Comparison of ENCODE assay signal across 13 mouse cellular contexts in genomic region chr11:85642591-85642990, GRCm38 (mm10).
A peak's percentile ranks its signal among the peaks of the same experiment; 100 is the strongest.
DNase-seq lines count a peak whose midpoint lies in the region; ATAC-seq lines count a peak whose summit lies in the region.
"Had no signal": no experiment of that assay in that cellular context is flagged by ENCODE, and none has a peak within 500 bp of the region (broad histone marks: within the 10 kb centered on the region; RNA-seq: fewer than 3 reads in every experiment).

No protein-coding gene starts in this region.

- peak overlapping the region; percentile 63 for H3K27ac ChIP-seq in kidney, embryonic 15.5 days
- H3K27ac ChIP-seq in midbrain, embryonic 10.5 days (replicated peaks), result peak overlapping the region; percentile 24; the same call in 1 of the 2 replicates
- H3K27ac ChIP-seq in midbrain, embryonic 11.5 days (ENCODE audit: low read depth, low read length), result no peak overlapping the region
- H3K27ac ChIP-seq: forebrain, embryonic 13.5 days; liver, embryonic 13.5 days had no signal

- H3K9ac ChIP-seq in kidney, embryonic 15.5 days, result no peak overlapping the region
- H3K9ac ChIP-seq in midbrain, embryonic 11.5 days (ENCODE audit: low read length), result no peak overlapping the region
- H3K9ac ChIP-seq: forebrain, embryonic 13.5 days; heart, embryonic 12.5 days; liver, embryonic 13.5 days had no signal

- H3K9me3 ChIP-seq in kidney, embryonic 15.5 days (replicated peaks), result no peaks in the 10 kb centered on the region
- H3K9me3 ChIP-seq in midbrain, embryonic 10.5 days (replicated peaks), result no peaks in the 10 kb centered on the region
- no peaks in the 10 kb centered on the region for H3K9me3 ChIP-seq in midbrain, embryonic 11.5 days (ENCODE audit: control insufficient read depth, low read length)
- H3K9me3 ChIP-seq: forebrain, embryonic 13.5 days; heart, embryonic 12.5 days; liver, embryonic 13.5 days had no signal

- no peak overlapping the region for H3K4me2 ChIP-seq in kidney, embryonic 15.5 days
- H3K4me2 ChIP-seq in midbrain, embryonic 11.5 days, result no peak overlapping the region
- H3K4me2 ChIP-seq: forebrain, embryonic 13.5 days; heart, embryonic 12.5 days; liver, embryonic 13.5 days had no signal

- WGBS in kidney, embryonic 15.5 days, result 53% methylated on average over 6 of the region's 6 CpGs
- WGBS in midbrain, embryonic 10.5 days, result 67% methylated on average over 6 of the region's 6 CpGs
- 71% methylated on average over 6 of the region's 6 CpGs for WGBS in midbrain, embryonic 11.5 days

- H3K4me3 ChIP-seq in kidney, embryonic 15.5 days (replicated peaks), result no peak overlapping the region
- H3K4me3 ChIP-seq in midbrain, embryonic 10.5 days, result no peak overlapping the region
- H3K4me3 ChIP-seq in midbrain, embryonic 11.5 days (ENCODE audit: low read depth, low read length), result no peak overlapping the region
- H3K4me3 ChIP-seq: forebrain, embryonic 13.5 days; heart, embryonic 12.5 days; liver, embryonic 13.5 days had no signal

- H3K36me3 ChIP-seq in kidney, embryonic 15.5 days, result no peaks in the 10 kb centered on the region
- no peaks in the 10 kb centered on the region for H3K36me3 ChIP-seq in midbrain, embryonic 10.5 days
- H3K36me3 ChIP-seq in midbrain, embryonic 11.5 days (ENCODE audit: control insufficient read depth, insufficient read depth, low read length), result no peaks in the 10 kb centered on the region
- H3K36me3 ChIP-seq: heart, embryonic 12.5 days; liver, embryonic 13.5 days had no signal

- peaks cover 49% of the 10 kb centered on the region for H3K27me3 ChIP-seq in kidney, embryonic 15.5 days
- no peaks in the 10 kb centered on the region for H3K27me3 ChIP-seq in midbrain, embryonic 10.5 days (ENCODE audit: low read depth, poor library complexity, severe bottlenecking)
- no peaks in the 10 kb centered on the region for H3K27me3 ChIP-seq in midbrain, embryonic 11.5 days (ENCODE audit: control insufficient read depth, insufficient read depth, low read length)
- H3K27me3 ChIP-seq: forebrain, embryonic 13.5 days; heart, embryonic 12.5 days; liver, embryonic 13.5 days had no signal

- peaks cover 61% of the 10 kb centered on the region for H3K4me1 ChIP-seq in kidney, embryonic 15.5 days
- peaks cover 61% of the 10 kb centered on the region for H3K4me1 ChIP-seq in midbrain, embryonic 10.5 days
- H3K4me1 ChIP-seq in midbrain, embryonic 11.5 days (ENCODE audit: control insufficient read depth, insufficient read depth, low read length), result peaks cover 10% of the 10 kb centered on the region

- DNase-seq in kidney, adult 11 months, result no peak
- DNase-seq in midbrain, embryonic 10.5 days (ENCODE audit: low spot score), result no peak
- no peak for DNase-seq in midbrain, embryonic 11.5 days (ENCODE audit: low spot score, missing footprints)
- peak; percentile 17 to 33 for DNase-seq in frontal cortex, postnatal 14 days (ENCODE audit: low spot score in 2 of 2)
- peak; percentile 30 for DNase-seq in right cerebral cortex, postnatal 14 days
- no peak for DNase-seq in thymus, postnatal 10 days (ENCODE audit: low spot score in 2 of 2)
- DNase-seq: cerebellum, adult 2 months; liver, embryonic 13.5 days; spleen, adult 18-20 months had no signal

- ATAC-seq in kidney, embryonic 15.5 days (replicated peaks; ENCODE audit: low FRiP score), result no peak
- no peak for ATAC-seq in midbrain, embryonic 11.5 days (ENCODE audit: low FRiP score)
- ATAC-seq in monocyte, adult 5-6 weeks (replicated peaks; ENCODE audit: insufficient number of reproducible peaks, low FRiP score, low TSS enrichment, poor library complexity, severe bottlenecking), result no peak
- ATAC-seq: forebrain, embryonic 13.5 days had no signal

Comparison
In these comparisons a context has a peak if more than half of its experiments do, and no peak if none do; other contexts are left out.
1. DNase-seq: peak in frontal cortex, postnatal 14 days (2 of 2) and right cerebral cortex, postnatal 14 days (single experiment); none in kidney, adult 11 months (single experiment), midbrain, embryonic 10.5 days (single experiment), midbrain, embryonic 11.5 days (single experiment) and thymus, postnatal 10 days (0 of 2).